Mouse (Mus musculus) heart, adult 2 months (tissue): ENCODE measurements at regions not wholly inside any gene's neighbourhood (a gene's known extent, or its start where the extent isn't known, plus 50 kb on each side); places are given as distances from the start of the nearest gene placed in this dataset.

ENCODE experiments used
- CTCF ChIP-seq: fragments of 200-600 bp; IDR thresholded peaks from 2 replicates; pipeline ENCODE4 v1.8.1; 2022; ENCODE audit warnings: antibody characterized with exemption, mild to moderate bottlenecking, moderate library complexity
- POLR2A ChIP-seq: fragments of 200-500 bp; IDR thresholded peaks from 2 replicates; pipeline ENCODE4 v1.6.1; 2011; ENCODE audit warnings: mild to moderate bottlenecking, low read depth, low read length, control low read depth; ENCODE audit not compliant: insufficient read depth

- TF ChIP-seq CTCF, result no peak
- TF ChIP-seq POLR2A, result no peak
These were observed 137.3 kb upstream of the Hs3st3a1 start for GRCm38 (mm10) chr11:64297825-64298224.
